19 mouse cellular contexts compared by ENCODE assay signal in genomic region chr11:45838450-45838849, GRCm38 (mm10). TPM values are rescaled to one million over a fixed set of nuclear protein-coding genes. Genes with fewer than 3 reads are reported as not detected.
A peak's percentile ranks its signal among the peaks of the same experiment; 100 is the strongest.
DNase-seq lines count a peak whose midpoint lies in the region; ATAC-seq lines count a peak whose summit lies in the region.
"Had no signal": no experiment of that assay in that cellular context is flagged by ENCODE, and none has a peak within 500 bp of the region (broad histone marks: within the 10 kb centered on the region; RNA-seq: fewer than 3 reads in every experiment).

No protein-coding gene starts in this region.

- peak overlapping the region; percentile 64 for H3K27ac ChIP-seq in intestine, embryonic 16.5 days (ENCODE audit: low read length)
- H3K27ac ChIP-seq in stomach, embryonic 16.5 days (ENCODE audit: low read length), result peak overlapping the region; percentile 34; the same call in 1 of the 2 replicates
- H3K27ac ChIP-seq in forebrain, embryonic 16.5 days (ENCODE audit: low read length), result no peak overlapping the region
- H3K27ac ChIP-seq: forebrain, embryonic 12.5 days; midbrain, embryonic 13.5 days had no signal

- H3K36me3 ChIP-seq in intestine, embryonic 16.5 days (ENCODE audit: control insufficient read depth, insufficient read depth, low read length), result no peaks in the 10 kb centered on the region
- H3K36me3 ChIP-seq in stomach, embryonic 16.5 days (ENCODE audit: control insufficient read depth, insufficient read depth, low read length), result no peaks in the 10 kb centered on the region
- H3K36me3 ChIP-seq in forebrain, embryonic 16.5 days (ENCODE audit: control insufficient read depth, insufficient read depth), result no peaks in the 10 kb centered on the region
- H3K36me3 ChIP-seq: forebrain, embryonic 12.5 days; G1E; heart, embryonic 12.5 days; midbrain, embryonic 13.5 days had no signal

- no peak overlapping the region for H3K4me3 ChIP-seq in intestine, embryonic 16.5 days (ENCODE audit: low read length)
- H3K4me3 ChIP-seq in stomach, embryonic 16.5 days (replicated peaks; ENCODE audit: low read length), result no peak overlapping the region
- no peak overlapping the region for H3K4me3 ChIP-seq in forebrain, embryonic 16.5 days (replicated peaks; ENCODE audit: low read length)
- H3K4me3 ChIP-seq: forebrain, embryonic 12.5 days; heart, embryonic 12.5 days; midbrain, embryonic 13.5 days had no signal

- peak; percentile 82 to 92 for DNase-seq in kidney, adult 8-10 months
- peak; percentile 80 to 84 for DNase-seq in kidney, postnatal 25 days
- DNase-seq in gastrocnemius, postnatal 14 days, result no peak
- DNase-seq in layer of hippocampus, postnatal 36 days, result no peak
- DNase-seq: cerebellum, postnatal 25 days; heart, postnatal 4 days; layer of hippocampus, adult 9-11 months; lung, embryonic 14.5 days; right cerebral cortex, postnatal 4 days; thymus, adult 2 months had no signal

- no peak overlapping the region for H3K9ac ChIP-seq in intestine, embryonic 16.5 days (ENCODE audit: low read depth, low read length)
- H3K9ac ChIP-seq in stomach, embryonic 16.5 days (ENCODE audit: low read length), result no peak overlapping the region
- H3K9ac ChIP-seq in forebrain, embryonic 16.5 days (replicated peaks; ENCODE audit: low read depth, low read length), result no peak overlapping the region
- H3K9ac ChIP-seq: forebrain, embryonic 12.5 days; heart, embryonic 12.5 days; lung, embryonic 14.5 days; midbrain, embryonic 13.5 days had no signal

- 22% methylated on average over 3 of the region's 3 CpGs for WGBS in intestine, embryonic 16.5 days
- WGBS in stomach, embryonic 16.5 days, result 28% methylated on average over 3 of the region's 3 CpGs
- WGBS in forebrain, embryonic 16.5 days, result 66% methylated on average over 3 of the region's 3 CpGs

- H3K4me2 ChIP-seq in intestine, embryonic 16.5 days (ENCODE audit: low read depth, low read length), result no peak overlapping the region
- no peak overlapping the region for H3K4me2 ChIP-seq in stomach, embryonic 16.5 days (ENCODE audit: low read depth, low read length)
- no peak overlapping the region for H3K4me2 ChIP-seq in forebrain, embryonic 16.5 days (ENCODE audit: low read length)
- H3K4me2 ChIP-seq: forebrain, embryonic 12.5 days; heart, embryonic 12.5 days; liver, embryonic 11.5 days; lung, embryonic 14.5 days; midbrain, embryonic 13.5 days had no signal

- H3K9me3 ChIP-seq in intestine, embryonic 16.5 days (ENCODE audit: control insufficient read depth, low read length), result no peaks in the 10 kb centered on the region
- H3K9me3 ChIP-seq in stomach, embryonic 16.5 days (replicated peaks; ENCODE audit: control insufficient read depth, low read length), result no peaks in the 10 kb centered on the region
- no peaks in the 10 kb centered on the region for H3K9me3 ChIP-seq in forebrain, embryonic 16.5 days (ENCODE audit: control insufficient read depth, low read length)
- H3K9me3 ChIP-seq: forebrain, embryonic 12.5 days; heart, embryonic 12.5 days; midbrain, embryonic 13.5 days had no signal

- intact Hi-C loops in gastrocnemius, postnatal 14 days (cut with DNase I; ENCODE audit: low total_unique reads), result no loop called here

- peaks cover 11% of the 10 kb centered on the region for H3K4me1 ChIP-seq in intestine, embryonic 16.5 days (ENCODE audit: control insufficient read depth, insufficient read depth, low read length)
- no peaks in the 10 kb centered on the region for H3K4me1 ChIP-seq in stomach, embryonic 16.5 days (ENCODE audit: control insufficient read depth, insufficient read depth, low read length)
- no peaks in the 10 kb centered on the region for H3K4me1 ChIP-seq in forebrain, embryonic 16.5 days (replicated peaks; ENCODE audit: control insufficient read depth, insufficient read depth, low read length)

- H3K27me3 ChIP-seq in intestine, embryonic 16.5 days (replicated peaks; ENCODE audit: control insufficient read depth, insufficient read depth, low read length), result no peaks in the 10 kb centered on the region
- H3K27me3 ChIP-seq in stomach, embryonic 16.5 days (ENCODE audit: control insufficient read depth, insufficient read depth, low read length), result no peaks in the 10 kb centered on the region
- H3K27me3 ChIP-seq in forebrain, embryonic 16.5 days (replicated peaks; ENCODE audit: control insufficient read depth, insufficient read depth, low read length), result no peaks in the 10 kb centered on the region
- H3K27me3 ChIP-seq: forebrain, embryonic 12.5 days; heart, embryonic 12.5 days; midbrain, embryonic 13.5 days had no signal

- peak; percentile 93 for ATAC-seq in intestine, embryonic 16.5 days
- ATAC-seq in stomach, embryonic 16.5 days (ENCODE audit: insufficient read depth, low FRiP score), result peak; percentile 68; the same call in 1 of the 2 replicates
- ATAC-seq in forebrain, embryonic 16.5 days, result no peak
- ATAC-seq: hindbrain, embryonic 16.5 days; midbrain, embryonic 13.5 days had no signal

RNA-seq across cellular contexts. Expression of gene Clint1, which starts 13.4 kb away (rescaled TPM):
- polyA plus RNA-seq in intestine, embryonic 16.5 days (2015; fragmentation: Nextera tagmentation; extraction: Ambion mirVana), result 101 and 114 TPM in 2 replicates
- polyA plus RNA-seq in stomach, embryonic 16.5 days (2015; fragmentation: Nextera tagmentation; extraction: Ambion mirVana), result 82.4 and 85.6 TPM in 2 replicates
- polyA plus RNA-seq in forebrain, embryonic 16.5 days (2015; fragmentation: Nextera tagmentation; extraction: Ambion mirVana), result 45.1 and 56.0 TPM in 2 replicates
- total RNA-seq in gastrocnemius, postnatal 14 days (2021), result 10 to 100 TPM; 32.4 to 37.7 TPM
- total RNA-seq in layer of hippocampus, postnatal 36 days (2021), result 10 to 100 TPM; 50.7 to 61.0 TPM

Comparison
In these comparisons a context has a peak if more than half of its experiments do, and no peak if none do; other contexts are left out.
1. DNase-seq: peak in kidney, adult 8-10 months (2 of 2) and kidney, postnatal 25 days (2 of 2); none in gastrocnemius, postnatal 14 days (single experiment) and layer of hippocampus, postnatal 36 days (0 of 2).